Mouse (Mus musculus) kidney, embryonic 15.5 days (tissue): ENCODE measurements around the gene Tmem229b. TPM values are rescaled to one million over a fixed set of nuclear protein-coding genes. Genes with fewer than 3 reads are reported as not detected.
"Not testable (repeated sequence)": the region's sequence is repeated elsewhere in the genome, so short reads cannot be mapped to it uniquely, and the experiment has no call there.

Source experiments
- ATAC-seq: fragments of 200-750 bp; cut with Nextera tagmentation; replicated peaks from 2 replicates; pipeline ENCODE4 v1.8.0; 2017; ENCODE audit warnings: moderate TSS enrichment; ENCODE audit not compliant: low FRiP score
- H3K27ac ChIP-seq: fragments of 300-500 bp; sonication (generic); 2 replicates; pipeline ENCODE4 v1.5.1; 2015; ENCODE audit warnings: mild to moderate bottlenecking, inconsistent platforms
- H3K27me3 ChIP-seq: fragments of 300-500 bp; sonication (generic); 2 replicates; pipeline ENCODE4 v1.6.1; 2015; ENCODE audit warnings: inconsistent platforms
- H3K36me3 ChIP-seq: fragments of 300-500 bp; sonication (generic); 2 replicates; pipeline ENCODE4 v1.6.1; 2015; ENCODE audit warnings: inconsistent platforms
- H3K4me1 ChIP-seq: fragments of 300-500 bp; sonication (generic); 2 replicates; pipeline ENCODE4 v1.6.1; 2015; ENCODE audit warnings: inconsistent platforms
- H3K4me2 ChIP-seq: fragments of 300-500 bp; sonication (generic); 2 replicates; pipeline ENCODE4 v1.6.1; 2015; ENCODE audit warnings: moderate library complexity, mild to moderate bottlenecking, inconsistent platforms
- H3K4me3 ChIP-seq: fragments of 300-500 bp; sonication (generic); replicated peaks from 2 replicates; pipeline ENCODE4 v1.5.1; 2015; ENCODE audit warnings: mild to moderate bottlenecking, inconsistent platforms
- H3K9ac ChIP-seq: fragments of 300-500 bp; sonication (generic); 2 replicates; pipeline ENCODE4 v1.6.1; 2015; ENCODE audit warnings: mild to moderate bottlenecking, inconsistent platforms
- H3K9me3 ChIP-seq: fragments of 300-500 bp; sonication (generic); replicated peaks from 2 replicates; pipeline ENCODE4 v1.6.1; 2016; ENCODE audit warnings: inconsistent platforms
- WGBS: fragments of 180-500 bp; shearing (Covaris S2); methylation state at CpG from one replicate; pipeline ENCODE4 v1.1.7; 2015; ENCODE audit warnings: mixed read lengths; 5-methylcytosine and 5-hydroxymethylcytosine counted together
- polyA plus RNA-seq: library from polyadenylated mRNA; unstranded; fragments of >200 nt; fragmentation: Nextera tagmentation; extraction: Ambion mirVana; gene quantifications from 2 replicates; pipeline ENCODE4 v1.2.1, GENCODE M21; 2015

Gene Tmem229b
- polyA plus RNA-seq, 1 experiment from 2014 or later = 4.5 TPM

DNA sequence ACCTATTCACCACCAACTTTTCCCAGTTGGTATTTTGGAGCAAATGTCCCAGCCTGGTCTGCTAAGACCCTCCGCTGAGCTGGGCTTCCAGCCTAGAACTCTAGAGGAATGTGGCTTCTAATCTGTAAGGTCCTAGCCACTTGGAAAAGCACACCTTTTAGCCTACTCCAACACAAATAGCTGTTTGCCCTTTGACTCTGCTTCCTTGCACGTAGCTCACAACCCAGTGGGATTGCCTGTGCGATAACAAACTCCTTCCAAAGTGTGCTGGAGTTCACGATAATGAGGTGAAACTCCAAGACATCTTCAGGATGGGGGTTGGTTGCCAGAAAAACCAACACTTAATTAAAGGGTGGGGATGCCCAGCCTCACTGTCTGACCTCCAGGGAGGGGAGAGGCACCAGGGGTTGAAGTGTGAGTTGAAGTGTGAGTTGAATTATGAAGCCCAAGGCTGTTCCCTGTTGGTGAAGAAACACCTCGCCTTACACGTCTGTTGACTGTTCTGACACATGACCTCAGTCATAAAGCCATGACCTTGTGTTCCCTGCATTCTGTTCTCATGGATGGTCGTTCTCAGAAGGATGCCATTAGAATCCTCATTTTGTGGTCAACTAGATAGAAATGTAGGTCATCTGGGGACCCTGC is 67.9 kb downstream of the Tmem229b start:
- Histone ChIP-seq H3K27me3 (no peaks in the 10 kb centered on the region), H3K36me3 (no peaks in the 10 kb centered on the region), H3K4me2 (no peak overlapping the region), H3K9ac (no peak overlapping the region), H3K4me3 (no peak overlapping the region), H3K4me1 (peaks cover 6% of the 10 kb centered on the region; the same call in 1 of the 2 replicates), H3K9me3 (no peaks in the 10 kb centered on the region), H3K27ac (no peak overlapping the region)
- WGBS = 46% methylated on average over 7 of the region's 7 CpGs
- ATAC-seq = no peak

DNA sequence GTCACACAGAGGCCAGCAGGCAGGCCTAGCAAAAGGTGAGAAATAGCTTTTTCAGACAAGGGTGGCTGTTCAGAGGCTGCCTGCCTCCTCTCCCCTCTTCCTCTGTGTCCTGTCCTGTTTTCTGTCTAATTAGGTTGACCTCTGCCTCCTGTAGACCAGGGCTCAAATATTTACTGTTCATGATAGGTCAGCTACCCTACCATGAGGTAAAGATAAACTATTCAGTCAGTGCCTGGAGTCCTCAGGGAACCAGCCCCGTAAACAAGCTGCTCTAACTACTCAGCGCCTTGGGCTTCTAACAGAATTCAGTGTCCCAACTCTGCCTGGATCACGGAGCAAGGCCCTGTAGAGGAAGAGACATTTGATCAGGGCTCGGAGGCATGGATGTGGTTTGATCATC is 70.9 kb downstream of the Tmem229b start:
- Histone ChIP-seq H3K27ac (no peak overlapping the region), H3K4me1 (peaks cover 6% of the 10 kb centered on the region; the same call in 1 of the 2 replicates), H3K4me2 (no peak overlapping the region), H3K27me3 (no peaks in the 10 kb centered on the region), H3K4me3 (no peak overlapping the region), H3K9ac (no peak overlapping the region), H3K9me3 (no peaks in the 10 kb centered on the region), H3K36me3 (no peaks in the 10 kb centered on the region)
- 37% methylated on average over 4 of the region's 4 CpGs for WGBS
- ATAC-seq = peak; percentile 40; the same call in 1 of the 2 replicates

DNA sequence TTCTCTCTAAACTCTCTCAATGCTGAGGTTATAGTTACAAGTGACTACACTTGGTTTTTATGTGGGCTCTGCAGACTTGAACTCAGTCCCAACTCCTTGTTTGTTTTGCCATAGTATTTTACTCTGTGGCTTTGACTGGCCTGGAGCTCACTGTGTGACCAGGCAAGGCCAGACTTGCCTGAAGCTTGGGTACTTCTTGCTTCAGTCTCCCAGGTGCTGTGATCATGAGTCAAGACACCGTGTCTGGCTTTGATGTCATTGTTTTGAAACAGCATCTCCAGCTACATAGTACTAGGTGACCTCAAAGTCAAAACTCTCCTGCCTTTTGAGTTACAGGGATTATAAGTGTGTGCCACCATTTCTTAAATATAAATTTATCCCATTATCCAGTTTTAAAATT is 77.5 kb downstream of the Tmem229b start:
- WGBS = 61% methylated on average over 1 of the region's 1 CpGs
- Histone ChIP-seq H3K27ac (no peak overlapping the region), H3K9ac (no peak overlapping the region), H3K4me3 (no peak overlapping the region), H3K36me3 (no peaks in the 10 kb centered on the region), H3K4me2 (no peak overlapping the region), H3K9me3 (no peaks in the 10 kb centered on the region), H3K4me1 (no peaks in the 10 kb centered on the region), H3K27me3 (no peaks in the 10 kb centered on the region)
- no peak for ATAC-seq

DNA sequence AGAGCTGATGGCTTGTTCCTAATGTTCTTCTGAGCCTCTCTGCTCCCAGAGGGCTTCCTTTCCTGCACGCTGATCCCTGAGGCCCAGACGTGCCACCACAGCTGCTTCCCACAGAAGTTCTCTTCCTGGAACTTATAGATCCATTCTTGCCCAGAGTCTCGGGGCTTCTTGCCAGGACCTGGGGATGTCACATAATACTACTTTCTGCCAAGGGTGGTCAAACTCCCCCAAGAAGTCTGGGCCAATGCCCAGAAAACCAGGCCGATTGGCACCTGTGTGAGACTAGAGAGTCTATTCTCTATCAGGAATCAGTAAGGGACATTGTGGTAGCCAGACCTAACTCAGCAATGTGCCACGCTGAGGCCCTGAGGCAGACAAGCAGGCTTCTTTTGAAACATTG is 80.1 kb downstream of the Tmem229b start:
- Histone ChIP-seq H3K9ac (no peak overlapping the region), H3K4me3 (no peak overlapping the region), H3K4me2 (no peak overlapping the region), H3K9me3 (no peaks in the 10 kb centered on the region), H3K27me3 (no peaks in the 10 kb centered on the region), H3K36me3 (no peaks in the 10 kb centered on the region), H3K27ac (no peak overlapping the region), H3K4me1 (no peaks in the 10 kb centered on the region)
- WGBS = 73% methylated on average over 5 of the region's 5 CpGs
- no peak for ATAC-seq

DNA sequence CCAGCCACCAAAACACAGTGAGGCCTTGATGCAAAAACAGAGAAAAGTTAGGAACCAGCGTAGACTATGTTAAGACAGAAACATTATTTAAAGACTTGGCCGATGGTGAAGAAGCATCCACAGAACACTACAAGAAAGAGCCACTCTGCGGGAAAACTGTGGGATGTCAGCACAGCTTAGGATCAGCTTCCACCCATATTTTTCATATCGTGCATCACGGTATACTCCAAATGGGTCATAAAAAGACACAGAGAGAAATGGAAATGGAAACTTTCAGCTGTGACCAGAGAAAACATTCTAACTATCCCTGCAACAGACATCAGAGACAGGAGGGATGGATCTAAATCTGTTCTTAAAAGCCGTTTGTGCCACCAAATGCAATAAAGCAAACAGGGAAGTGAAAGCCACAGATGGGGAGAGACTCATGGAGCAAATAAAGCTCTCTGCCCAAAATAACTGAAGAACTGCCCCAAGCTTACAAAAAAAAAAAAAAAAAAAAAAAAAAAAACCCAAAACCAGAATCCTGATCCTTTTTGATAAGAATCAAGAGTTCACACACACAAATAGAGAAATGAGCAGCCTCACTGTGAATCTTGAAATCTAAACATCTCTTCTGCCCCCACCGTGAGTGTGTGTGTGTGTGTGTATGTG is 83.8 kb downstream of the Tmem229b start:
- H3K4me3 ChIP-seq = no peak overlapping the region
- no peaks in the 10 kb centered on the region for H3K36me3 ChIP-seq
- ATAC-seq = no peak
- no peak overlapping the region for H3K4me2 ChIP-seq
- WGBS = 81% methylated on average over 7 of the region's 7 CpGs
- H3K4me1 ChIP-seq = peaks cover 6% of the 10 kb centered on the region; the same call in 1 of the 2 replicates
- H3K9ac ChIP-seq = no peak overlapping the region
- no peak overlapping the region for H3K27ac ChIP-seq
- H3K27me3 ChIP-seq = no peaks in the 10 kb centered on the region
- no peaks in the 10 kb centered on the region for H3K9me3 ChIP-seq

GRCm38 (mm10) chr12:78922977-78923376 is 84.5 kb downstream of the Tmem229b start:
- H3K4me3 ChIP-seq, H3K9me3 ChIP-seq, H3K27ac ChIP-seq, H3K9ac ChIP-seq, H3K4me2 ChIP-seq, ATAC-seq, H3K36me3 ChIP-seq, H3K27me3 ChIP-seq: not testable (repeated sequence)
- peaks cover 12% of the 10 kb centered on the region for H3K4me1 ChIP-seq

GRCm38 (mm10) chr12:78922058-78922457 is 85.4 kb downstream of the Tmem229b start:
- H3K27ac ChIP-seq = no peak overlapping the region
- peaks cover 12% of the 10 kb centered on the region for H3K4me1 ChIP-seq
- no peaks in the 10 kb centered on the region for H3K9me3 ChIP-seq
- H3K4me2 ChIP-seq = no peak overlapping the region
- no peak overlapping the region for H3K9ac ChIP-seq
- no peaks in the 10 kb centered on the region for H3K36me3 ChIP-seq
- no peaks in the 10 kb centered on the region for H3K27me3 ChIP-seq
- H3K4me3 ChIP-seq = no peak overlapping the region
- ATAC-seq = no peak
- WGBS = 76% methylated on average over 3 of the region's 3 CpGs

DNA sequence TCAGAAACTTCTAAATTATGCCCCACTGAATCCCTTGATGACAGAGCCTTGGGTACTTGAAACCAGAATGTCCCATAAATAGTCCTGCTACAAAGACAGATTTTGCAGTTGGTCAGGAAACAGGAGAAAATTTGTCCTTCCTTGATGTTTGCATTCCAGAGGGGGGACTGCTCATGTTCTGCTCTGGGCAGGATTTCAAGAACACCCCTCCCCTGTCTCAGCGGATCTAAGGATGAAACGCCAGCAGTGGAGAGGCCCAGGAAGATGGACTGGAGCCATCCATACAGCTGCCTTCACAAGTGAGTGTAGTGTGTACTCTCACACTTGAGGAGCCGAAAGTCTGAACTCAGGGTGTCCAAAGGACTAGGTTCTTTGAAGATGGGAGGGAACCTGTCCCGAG is 86.0 kb downstream of the Tmem229b start:
- WGBS = 54% methylated on average over 4 of the region's 4 CpGs
- H3K4me2 ChIP-seq = no peak overlapping the region
- no peak overlapping the region for H3K27ac ChIP-seq
- no peaks in the 10 kb centered on the region for H3K36me3 ChIP-seq
- no peaks in the 10 kb centered on the region for H3K27me3 ChIP-seq
- no peak for ATAC-seq
- H3K4me1 ChIP-seq = peaks cover 12% of the 10 kb centered on the region
- no peaks in the 10 kb centered on the region for H3K9me3 ChIP-seq
- H3K9ac ChIP-seq = no peak overlapping the region
- no peak overlapping the region for H3K4me3 ChIP-seq

GRCm38 (mm10) chr12:78919079-78919712 is 88.2 kb downstream of the Tmem229b start:
- H3K27me3 ChIP-seq = peaks cover 2% of the 10 kb centered on the region
- peaks cover 12% of the 10 kb centered on the region for H3K4me1 ChIP-seq
- no peak overlapping the region for H3K9ac ChIP-seq
- H3K9me3 ChIP-seq = no peaks in the 10 kb centered on the region
- peak; percentile 64; the same call in 1 of the 2 replicates for ATAC-seq
- H3K36me3 ChIP-seq = no peaks in the 10 kb centered on the region
- H3K27ac ChIP-seq = no peak overlapping the region
- peak overlapping the region; percentile 42 for H3K4me2 ChIP-seq
- WGBS = 23% methylated on average over 16 of the region's 16 CpGs
- H3K4me3 ChIP-seq = peak overlapping the region; percentile 5; the same call in 1 of the 2 replicates

- ATAC-seq = peak; percentile 54
- 15% methylated on average over 11 of the region's 11 CpGs for WGBS
- peaks cover 9% of the 10 kb centered on the region for H3K27me3 ChIP-seq
- H3K27ac ChIP-seq = no peak overlapping the region
- H3K9me3 ChIP-seq = no peaks in the 10 kb centered on the region
- 0 out of 2 replicates have a peak overlapping the region, but pooled peaks have one; percentile 2 for H3K4me3 ChIP-seq
- H3K36me3 ChIP-seq = no peaks in the 10 kb centered on the region
- H3K4me1 ChIP-seq = peaks cover 12% of the 10 kb centered on the region
- H3K9ac ChIP-seq = no peak overlapping the region
- H3K4me2 ChIP-seq = peak overlapping the region; percentile 42
Observed at GRCm38 (mm10) chr12:78918227-78919078, 89.0 kb downstream of the Tmem229b start.

DNA sequence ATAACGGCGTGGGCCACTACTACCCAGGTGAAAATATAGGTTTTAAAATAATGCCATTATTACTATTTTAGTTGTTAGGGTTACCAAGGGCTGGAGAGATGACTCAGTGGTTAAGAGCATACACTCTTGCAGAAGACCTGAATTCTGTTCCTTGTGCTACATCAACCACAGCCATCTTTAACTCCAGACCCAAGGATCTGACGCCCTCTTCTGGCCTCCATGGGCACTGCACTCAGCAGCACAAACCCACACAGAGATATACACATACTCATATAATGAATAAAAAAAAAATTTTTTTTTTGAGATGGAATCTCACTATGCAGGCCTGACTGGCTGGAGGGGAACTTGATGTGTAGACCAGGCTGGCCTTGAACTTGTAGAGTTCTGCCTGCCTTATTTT is 91.1 kb downstream of the Tmem229b start:
- no peaks in the 10 kb centered on the region for H3K9me3 ChIP-seq
- H3K4me2 ChIP-seq = no peak overlapping the region
- WGBS = 76% methylated on average over 3 of the region's 3 CpGs
- no peaks in the 10 kb centered on the region for H3K36me3 ChIP-seq
- no peak overlapping the region for H3K4me3 ChIP-seq
- no peak overlapping the region for H3K27ac ChIP-seq
- H3K4me1 ChIP-seq = peaks cover 23% of the 10 kb centered on the region
- H3K27me3 ChIP-seq = peaks cover 30% of the 10 kb centered on the region
- no peak overlapping the region for H3K9ac ChIP-seq
- ATAC-seq = no peak

- Histone ChIP-seq H3K9me3 (no peaks in the 10 kb centered on the region), H3K4me3 (no peak overlapping the region), H3K36me3 (no peaks in the 10 kb centered on the region), H3K4me2 (no peak overlapping the region), H3K9ac (no peak overlapping the region), H3K4me1 (peaks cover 23% of the 10 kb centered on the region), H3K27ac (no peak overlapping the region), H3K27me3 (peaks cover 37% of the 10 kb centered on the region)
- 72% methylated on average over 3 of the region's 3 CpGs for WGBS
- no peak for ATAC-seq
Observed at GRCm38 (mm10) chr12:78915561-78915960, 91.9 kb downstream of the Tmem229b start.
